9 mouse cellular contexts compared by ENCODE assay signal in the genomic region with DNA sequence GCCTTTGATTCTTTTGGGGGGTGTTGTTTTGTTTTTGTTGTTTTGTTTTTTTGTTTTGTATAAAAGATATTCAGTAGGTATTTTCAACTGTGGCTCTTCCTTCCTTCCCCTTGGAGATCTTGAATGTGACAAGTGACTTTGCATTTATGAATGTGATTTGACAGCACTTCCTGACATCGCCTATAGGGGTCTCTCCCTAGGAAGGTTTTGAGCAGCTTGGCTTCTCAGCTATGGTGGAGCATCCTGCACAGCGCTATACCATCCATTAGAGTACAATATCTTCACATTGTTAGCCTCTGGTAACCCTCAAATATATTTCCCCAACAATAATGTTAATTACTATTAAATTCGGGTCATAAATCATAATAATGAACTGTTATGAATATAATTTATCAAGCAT.
DNase-seq lines count a peak whose midpoint lies in the region; TF ChIP-seq lines count a peak whose summit lies in the region.
"Had no signal": no experiment of that assay in that cellular context is flagged by ENCODE, and none has a peak within 500 bp of the region (broad histone marks: within the 10 kb centered on the region; RNA-seq: fewer than 3 reads in every experiment).

No protein-coding gene starts in this region.

- H3K4me1 ChIP-seq in kidney, adult 2 months (ENCODE audit: control insufficient read depth, insufficient read depth, low read length), result no peaks in the 10 kb centered on the region
- no peaks in the 10 kb centered on the region for H3K4me1 ChIP-seq in small intestine, adult 2 months (ENCODE audit: control insufficient read depth, insufficient read depth, insufficient read length, low read length)

- H3K27me3 ChIP-seq in kidney, adult 2 months (replicated peaks; ENCODE audit: control insufficient read depth, insufficient read depth, low read length), result no peaks in the 10 kb centered on the region
- no peaks in the 10 kb centered on the region for H3K27me3 ChIP-seq in small intestine, adult 2 months (ENCODE audit: control insufficient read depth, insufficient read depth, low read length)
- H3K27me3 ChIP-seq: embryonic facial prominence, embryonic 12.5 days had no signal

- H3K36me3 ChIP-seq in kidney, adult 2 months (ENCODE audit: control insufficient read depth, insufficient read depth, low read length), result no peaks in the 10 kb centered on the region
- H3K36me3 ChIP-seq in small intestine, adult 2 months (ENCODE audit: control insufficient read depth, insufficient read depth, low read length), result no peaks in the 10 kb centered on the region

- TF ChIP-seq CTCF in kidney, adult 2 months (conservative IDR thresholded peaks at IDR 0.05; ENCODE audit: insufficient read depth, insufficient read length, low read depth, low read length), result peak; percentile 32; the same call in 1 of the 2 replicates
- TF ChIP-seq CTCF in small intestine, adult 2 months (IDR thresholded peaks at IDR 0.05; ENCODE audit: extremely low read depth, insufficient read length, insufficient replicate concordance, low read depth, low read length), result peak; percentile 23; the same call in 1 of the 2 replicates

- DNase-seq in kidney, adult 2 months, result no peak
- no peak for DNase-seq in kidney, adult 8-10 months
- DNase-seq in ES-CJ7 (ENCODE audit: low read depth, low spot score), result peak; percentile 69
- peak; percentile 59 for DNase-seq in embryo, embryonic 11 days
- DNase-seq in frontal cortex, postnatal 10 days (ENCODE audit: low spot score in 2 of 2), result no peak
- no peak for DNase-seq in gastrocnemius, postnatal 10 days
- no peak for DNase-seq in layer of hippocampus, adult 8-10 months (ENCODE audit: low spot score in 2 of 2)

- no peak overlapping the region for H3K27ac ChIP-seq in kidney, adult 2 months (ENCODE audit: insufficient read depth, low read depth, low read length)
- no peak overlapping the region for H3K27ac ChIP-seq in small intestine, adult 2 months (ENCODE audit: insufficient read depth, low read depth, low read length)

- no peak for TF ChIP-seq POLR2A in kidney, adult 2 months (IDR thresholded peaks at IDR 0.05; ENCODE audit: low read depth, low read length)
- no peak for TF ChIP-seq POLR2A in small intestine, adult 2 months (IDR thresholded peaks at IDR 0.05; ENCODE audit: low read depth, low read length)

- WGBS in kidney, adult 2 months, result 61% methylated on average over 3 of the region's 3 CpGs
- 50% methylated on average over 3 of the region's 3 CpGs for WGBS in small intestine, adult 2 months

- H3K4me3 ChIP-seq in kidney, adult 2 months (ENCODE audit: insufficient read depth, low read depth, low read length), result no peak overlapping the region
- no peak overlapping the region for H3K4me3 ChIP-seq in small intestine, adult 2 months (ENCODE audit: low read depth, low read length)
- H3K4me3 ChIP-seq: embryonic facial prominence, embryonic 12.5 days had no signal

Comparison
In these comparisons a context has a peak if more than half of its experiments do, and no peak if none do; other contexts are left out.
1. DNase-seq: peak in ES-CJ7 (single experiment) and embryo, embryonic 11 days (single experiment); none in kidney, adult 2 months (single experiment), kidney, adult 8-10 months (0 of 2), frontal cortex, postnatal 10 days (0 of 2), gastrocnemius, postnatal 10 days (single experiment) and layer of hippocampus, adult 8-10 months (0 of 2).